Mouse (Mus musculus) layer of hippocampus, adult 2 months (tissue): ENCODE data around the gene Vmn1r84. TPM values are rescaled to one million over a fixed set of nuclear protein-coding genes. Genes with fewer than 3 reads are reported as not detected.

ENCODE experiments used
- DNase-seq, 2 experiments: peaks; one replicate each; pipeline ENCODE4 v3.0.0; 2022; ENCODE audit warnings: low spot score in 2 of 2
- H3K27ac ChIP-seq: fragments of 200-600 bp; 2 replicates; pipeline ENCODE4 v1.8.1; 2022
- H3K4me3 ChIP-seq: fragments of 200-600 bp; 2 replicates; pipeline ENCODE4 v1.8.1; 2022; ENCODE audit warnings: mild to moderate bottlenecking
- CTCF ChIP-seq: fragments of 200-600 bp; conservative IDR thresholded peaks from 2 replicates; pipeline ENCODE4 v1.8.1; 2022; ENCODE audit warnings: antibody characterized with exemption, mild to moderate bottlenecking, moderate library complexity
- long read RNA-seq, 2 experiments: library from polyadenylated mRNA; stranded (forward); transcript quantifications; one replicate each; pipeline ENCODE4 v2.0.0; 2021; ENCODE audit warnings: borderline mapping rate in 2 of 2
- microRNA-seq, 2 experiments: library from miRNA; unstranded; fragments of <30 nt; microRNA quantifications; one replicate each; pipeline ENCODE4 v1.2.0; 2021
- total RNA-seq, 2 experiments: library from RNA; stranded (reverse); gene quantifications; 2 replicates each; pipeline ENCODE4 v1.2.3; 2021

Vmn1r84 gene
- not detected for total RNA-seq
- long read RNA-seq, experiment 1, result 0 reads
- long read RNA-seq, experiment 2, result 0 reads

DNA sequence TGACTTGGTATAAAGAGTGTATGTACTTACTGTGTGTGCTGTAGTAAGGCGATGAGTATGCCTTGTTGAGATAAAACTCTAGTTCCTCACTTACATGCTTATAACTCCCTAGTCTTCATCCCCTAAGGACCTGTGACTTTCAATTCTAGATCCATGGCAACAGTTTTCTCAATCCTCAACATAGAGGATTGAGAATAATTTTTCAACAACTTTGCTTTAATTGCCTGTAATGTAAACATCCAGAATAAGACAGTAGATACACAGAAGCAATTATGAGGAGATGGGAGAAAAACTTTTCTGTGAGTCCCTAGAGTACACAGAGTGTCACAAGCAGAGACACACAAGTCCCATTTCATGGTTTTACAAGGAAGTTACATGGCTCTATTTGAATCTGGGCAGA lies at the start of gene Vmn1r84:
TSS of gene Vmn1r84 (minus strand) at position 101 of the 400 bp plus-strand sequence.
- H3K27ac ChIP-seq, result no peak within 1 kb of the TSS
- DNase-seq, result no peak
- H3K4me3 ChIP-seq, result no peak within 1 kb of the TSS
- no peak for TF ChIP-seq CTCF

DNA sequence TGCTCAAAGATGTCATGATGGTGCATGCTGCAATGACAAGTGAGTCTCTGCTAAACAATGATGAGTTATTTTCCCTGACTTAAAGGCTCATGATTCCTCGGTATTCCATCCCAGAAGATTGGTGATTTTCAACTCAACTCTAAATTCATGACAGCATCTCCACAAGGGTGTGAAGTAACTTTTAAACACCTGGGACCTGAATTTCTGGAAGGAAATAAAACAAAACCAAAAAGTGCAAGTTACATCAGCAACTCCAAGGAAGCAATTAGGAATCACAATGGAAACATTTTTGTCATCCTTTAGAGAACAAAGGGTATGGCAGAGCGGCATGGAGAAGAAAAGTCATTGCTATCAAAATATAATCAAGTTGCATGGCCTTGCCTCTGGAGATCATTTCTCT lies 39.7 kb downstream of the Vmn1r84 start, which contains the start of gene Vmn1r83:
TSS of gene Vmn1r83 (minus strand) at position 101 of the 400 bp plus-strand sequence.
- no peak within 1 kb of the TSS for H3K27ac ChIP-seq
- no peak for TF ChIP-seq CTCF
- DNase-seq, result no peak
- H3K4me3 ChIP-seq, result no peak within 1 kb of the TSS

Small RNAs within 50 kb of the gene (microRNA-seq; reads per million reads assigned to microRNA genes)
- gene Gm23521, result 0 reads per million in 2 experiments

Other genes with a start within 250 kb of the Vmn1r84 start
- not detected for gene Vmn1r78, start 219.0 kb downstream of the Vmn1r84 start, total RNA-seq
- not detected for gene Vmn1r79, start 198.0 kb downstream of the Vmn1r84 start, total RNA-seq
- gene Vmn1r80, start 180.0 kb downstream of the Vmn1r84 start, total RNA-seq, result not detected
- gene Vmn1r81, start 101.0 kb downstream of the Vmn1r84 start, total RNA-seq, result not detected
- not detected for gene Vmn1r82, start 68.8 kb downstream of the Vmn1r84 start, total RNA-seq
- not detected for gene Vmn1r83, start 39.8 kb downstream of the Vmn1r84 start, total RNA-seq
- gene Zfp551, start 53.5 kb upstream of the Vmn1r84 start, total RNA-seq, result 10 to 100 TPM in 1 of 2 experiments, 1 to 10 TPM in 1; 8.5 to 10.1 TPM
- gene Zfp606, start 109.0 kb upstream of the Vmn1r84 start, total RNA-seq, result 10 to 100 TPM; 11.7 to 14.6 TPM
- gene 2900092C05Rik, start 143.2 kb upstream of the Vmn1r84 start, total RNA-seq, result not detected
- under 1 TPM; 0.02 to 0.05 TPM for gene Vmn2r53, start 239.5 kb upstream of the Vmn1r84 start, total RNA-seq